Mouse (Mus musculus) liver, adult (tissue): ENCODE measurements around the gene Clcnkb.

ENCODE experiments used
- GATA4 ChIP-seq: IDR thresholded peaks from 2 replicates; pipeline ENCODE4 v1.6.1; 2014; ENCODE audit warnings: mild to moderate bottlenecking, low read length; ENCODE audit not compliant: insufficient replicate concordance

Gene Clcnkb

GRCm38 (mm10) chr4:141415924-141416323 is at the start of gene Clcnkb:
Clcnkb (minus strand) TSS chr4:141416014.
- no peak for TF ChIP-seq GATA4

- TF ChIP-seq GATA4: no peak
These were observed 48.9 kb upstream of the Clcnkb start for GRCm38 (mm10) chr4:141464722-141465121.

DNA sequence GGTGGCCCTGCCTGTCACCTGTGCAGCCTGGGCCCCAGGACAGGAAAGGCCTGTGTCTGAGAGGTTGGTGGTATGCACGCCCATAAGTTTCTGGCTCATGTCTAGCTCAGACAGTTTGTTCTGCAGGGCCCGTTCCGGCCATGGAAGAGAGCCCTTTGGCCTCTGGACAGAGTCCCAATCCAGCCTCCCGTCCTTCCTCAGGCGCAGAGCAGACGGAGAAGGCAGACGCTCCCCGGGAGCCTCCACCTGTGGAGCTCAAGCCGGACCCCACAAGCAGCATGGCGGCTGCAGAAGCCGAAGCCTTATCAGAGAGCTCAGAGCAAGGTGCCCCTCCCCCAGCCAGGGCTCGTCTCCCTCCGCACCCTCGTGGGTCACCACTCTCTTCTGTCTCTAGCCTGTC is 47.7 kb upstream of the Clcnkb start:
- no peak for TF ChIP-seq GATA4

DNA sequence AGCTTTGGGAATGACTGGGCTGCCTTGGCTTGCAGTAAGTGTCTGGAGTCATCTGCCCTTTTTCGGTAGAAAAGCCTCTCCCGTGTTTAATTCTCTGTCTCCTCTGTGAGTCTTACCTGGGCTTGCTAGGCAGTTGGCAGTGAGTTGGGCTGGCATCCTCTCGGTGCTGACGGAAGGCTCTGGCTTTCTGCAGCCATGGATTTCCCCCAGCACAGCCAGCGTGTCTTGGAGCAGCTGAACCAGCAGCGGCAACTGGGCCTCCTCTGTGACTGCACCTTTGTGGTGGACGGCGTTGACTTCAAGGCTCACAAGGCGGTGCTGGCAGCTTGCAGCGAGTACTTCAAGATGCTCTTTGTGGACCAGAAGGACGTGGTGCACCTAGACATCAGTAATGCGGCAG is 45.8 kb upstream of the Clcnkb start:
- TF ChIP-seq GATA4: no peak

DNA sequence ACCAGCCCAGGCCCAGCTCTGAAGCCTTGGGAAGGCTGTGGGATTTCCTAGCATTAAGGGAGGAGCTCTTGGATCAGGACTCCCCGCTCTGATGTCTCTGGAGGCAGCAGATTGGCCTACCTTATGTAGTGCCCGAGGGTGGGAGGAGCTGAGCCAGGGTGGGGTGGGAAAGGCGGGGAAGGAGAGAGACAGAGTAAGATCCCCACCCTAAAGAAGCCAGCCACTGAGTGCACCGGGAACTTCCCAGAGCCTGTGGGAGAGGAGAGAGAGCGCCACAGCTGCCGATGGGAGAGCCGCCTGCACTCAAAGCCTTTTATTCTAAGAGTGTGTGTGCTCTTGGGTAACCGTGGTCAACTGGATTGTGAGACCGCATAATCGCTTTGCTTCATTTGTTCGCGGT is 45.3 kb upstream of the Clcnkb start:
- TF ChIP-seq GATA4: no peak

DNA sequence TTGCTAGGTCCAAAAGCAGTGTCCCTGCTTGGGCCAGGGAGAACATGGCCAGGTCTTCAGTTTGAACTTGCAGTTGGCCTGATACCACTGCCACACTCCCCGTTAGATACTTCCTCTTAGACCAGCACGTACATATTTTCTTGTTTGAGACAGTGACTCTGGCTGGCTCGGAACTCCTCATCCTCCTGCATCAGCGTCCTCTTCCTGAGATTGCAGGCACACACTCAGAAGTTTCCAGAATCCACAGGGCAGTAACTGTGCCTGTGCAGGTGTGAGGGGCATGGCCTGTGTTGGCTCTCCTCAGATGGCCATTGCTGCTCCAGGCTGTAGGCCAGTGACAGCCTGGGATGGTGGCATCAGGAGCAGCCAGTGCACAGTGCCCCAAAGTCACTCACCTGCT is 44.7 kb upstream of the Clcnkb start:
- TF ChIP-seq GATA4: no peak

- TF ChIP-seq GATA4: no peak
These were observed 44.0 kb upstream of the Clcnkb start for GRCm38 (mm10) chr4:141459766-141460165.

DNA sequence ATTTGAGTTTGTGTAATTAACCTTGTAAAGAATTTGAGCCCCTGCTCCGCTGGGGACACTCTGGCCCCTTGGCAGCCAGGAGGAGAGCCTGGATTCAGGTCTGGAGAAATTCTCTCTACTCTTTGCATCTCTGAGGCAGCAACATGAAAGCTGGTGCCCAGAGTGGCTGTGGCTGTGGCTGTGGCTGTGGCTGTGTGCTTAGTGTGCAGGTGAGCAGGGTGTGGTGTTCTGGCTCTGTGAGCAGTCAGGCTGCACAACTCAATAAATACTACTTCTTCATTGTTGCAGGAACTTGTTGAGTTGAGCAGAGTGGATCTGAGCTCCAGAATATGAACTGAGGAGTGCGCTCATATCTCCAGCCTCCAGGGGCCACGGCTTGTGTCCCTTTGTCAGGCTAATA is 43.1 kb upstream of the Clcnkb start:
- no peak for TF ChIP-seq GATA4

DNA sequence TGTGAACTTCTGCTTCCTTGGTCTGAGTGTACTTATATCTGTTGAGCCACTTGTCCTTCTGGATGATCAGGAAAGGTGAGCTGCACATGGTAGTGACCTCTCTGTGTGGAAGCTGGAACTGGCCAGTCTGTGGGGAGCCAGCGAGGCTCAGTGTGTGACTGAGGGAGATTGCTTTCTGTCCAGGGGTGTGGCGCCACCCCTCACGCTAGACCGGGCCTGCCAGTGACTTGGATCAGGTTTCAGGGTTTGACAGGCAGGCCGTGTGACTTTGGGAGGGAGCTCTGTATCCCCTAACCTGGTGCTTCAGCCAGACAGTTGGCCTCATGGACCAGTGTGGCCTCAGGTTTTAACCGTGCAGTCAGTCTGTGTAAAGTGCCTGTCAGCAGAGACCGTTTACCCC is 42.4 kb upstream of the Clcnkb start:
- TF ChIP-seq GATA4: no peak

DNA sequence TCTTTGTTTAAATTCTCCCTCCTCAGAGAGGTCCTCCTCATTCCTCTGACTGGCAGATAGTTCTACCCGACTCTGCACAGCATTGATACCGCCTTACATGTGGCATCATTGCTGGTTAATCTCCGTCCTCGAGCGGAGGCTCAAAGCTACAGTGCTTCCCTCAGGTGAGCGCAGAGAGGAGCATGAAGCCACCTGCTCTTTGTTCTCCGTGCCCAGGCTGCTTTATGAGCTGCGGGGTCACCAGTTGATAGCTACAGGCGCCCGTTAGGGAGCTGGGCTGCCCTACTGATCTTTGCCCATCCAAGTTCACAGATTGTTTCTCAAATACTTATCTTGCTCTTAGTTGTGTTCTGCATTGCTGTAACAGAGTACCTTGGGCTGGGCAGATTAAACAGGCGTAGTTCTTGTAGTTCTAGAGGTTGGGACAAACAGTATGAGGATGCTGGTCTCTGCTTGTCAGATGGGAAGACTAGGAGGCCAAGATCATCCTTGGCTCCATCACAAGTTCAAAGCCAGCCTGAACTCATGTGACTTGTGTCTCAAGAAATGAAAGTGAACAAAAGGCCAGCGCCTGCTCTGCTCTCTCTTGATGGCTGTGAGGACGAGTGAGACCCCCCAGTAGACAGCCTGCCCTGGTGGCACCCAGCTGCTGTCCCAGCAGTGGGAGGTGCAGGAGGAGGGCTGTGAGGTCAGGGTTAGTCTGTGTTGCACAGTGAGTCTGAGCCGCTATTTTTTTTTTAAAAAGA is 40.6 kb upstream of the Clcnkb start:
- no peak for TF ChIP-seq GATA4

GRCm38 (mm10) chr4:141455526-141455925 is 39.7 kb upstream of the Clcnkb start:
- TF ChIP-seq GATA4: no peak

GRCm38 (mm10) chr4:141454581-141455350 is 39.0 kb upstream of the Clcnkb start:
- no peak for TF ChIP-seq GATA4

- TF ChIP-seq GATA4: no peak
These were observed 36.2 kb upstream of the Clcnkb start for GRCm38 (mm10) chr4:141451916-141452450.

DNA sequence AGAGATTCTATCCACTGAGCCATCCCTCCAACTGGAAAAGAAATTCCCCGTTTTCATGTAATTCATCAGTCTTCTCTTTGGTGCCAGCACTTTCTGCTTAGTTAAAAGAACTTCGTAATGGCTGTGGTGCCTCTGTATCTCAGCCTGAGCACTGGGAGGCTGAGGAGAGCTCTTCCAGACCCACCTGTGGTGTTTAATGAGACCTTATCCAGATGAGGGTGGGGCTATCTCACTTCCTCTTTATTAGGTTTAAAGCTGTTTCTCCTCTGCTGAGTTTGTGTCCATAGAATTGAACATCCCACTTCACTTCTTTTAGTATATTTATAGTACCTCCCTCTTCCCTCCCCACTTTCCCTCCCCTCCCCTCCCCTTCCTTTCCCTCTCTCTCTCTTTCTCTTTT is 35.4 kb upstream of the Clcnkb start:
- TF ChIP-seq GATA4: no peak

GRCm38 (mm10) chr4:141446211-141446610 is 30.4 kb upstream of the Clcnkb start:
- no peak for TF ChIP-seq GATA4

- TF ChIP-seq GATA4: no peak
These were observed 29.5 kb upstream of the Clcnkb start for GRCm38 (mm10) chr4:141445328-141445720.
